In genomic region chr6:139588409-139588808, GRCm38 (mm10) we compare ENCODE assay signal across 10 mouse cellular contexts. TPM values are rescaled to one million over a fixed set of nuclear protein-coding genes. Genes with fewer than 3 reads are reported as not detected.
A peak's percentile ranks its signal among the peaks of the same experiment; 100 is the strongest.
DNase-seq lines count a peak whose midpoint lies in the region; ATAC-seq and TF ChIP-seq lines count a peak whose summit lies in the region.
"Had no signal": no experiment of that assay in that cellular context is flagged by ENCODE, and none has a peak within 500 bp of the region (broad histone marks: within the 10 kb centered on the region; RNA-seq: fewer than 3 reads in every experiment).

No protein-coding gene starts in this region.

- no peak overlapping the region for H3K9ac ChIP-seq in forebrain, embryonic 15.5 days (replicated peaks)
- H3K9ac ChIP-seq in kidney, embryonic 14.5 days (ENCODE audit: low read depth, low read length), result no peak overlapping the region
- H3K9ac ChIP-seq in liver, embryonic 14.5 days (replicated peaks), result no peak overlapping the region
- H3K9ac ChIP-seq: hindbrain, embryonic 15.5 days had no signal

- H3K4me2 ChIP-seq in forebrain, embryonic 15.5 days (replicated peaks), result no peak overlapping the region
- no peak overlapping the region for H3K4me2 ChIP-seq in kidney, embryonic 14.5 days (replicated peaks; ENCODE audit: low read depth, low read length)
- H3K4me2 ChIP-seq in liver, embryonic 14.5 days (ENCODE audit: low read depth), result no peak overlapping the region
- H3K4me2 ChIP-seq: hindbrain, embryonic 15.5 days had no signal

- no peaks in the 10 kb centered on the region for H3K27me3 ChIP-seq in forebrain, embryonic 10.5 days (ENCODE audit: poor library complexity, severe bottlenecking)
- no peaks in the 10 kb centered on the region for H3K27me3 ChIP-seq in forebrain, embryonic 15.5 days
- 0 out of 2 replicates have a peak, but pooled peaks cover 6% of the 10 kb centered on the region for H3K27me3 ChIP-seq in kidney, embryonic 14.5 days (ENCODE audit: control insufficient read depth, insufficient read depth, low read length)
- no peaks in the 10 kb centered on the region for H3K27me3 ChIP-seq in liver, embryonic 14.5 days (ENCODE audit: control insufficient read depth, insufficient read depth, low read length)
- H3K27me3 ChIP-seq: hindbrain, embryonic 15.5 days had no signal

- H3K4me3 ChIP-seq in forebrain, embryonic 10.5 days, result no peak overlapping the region
- no peak overlapping the region for H3K4me3 ChIP-seq in forebrain, embryonic 15.5 days
- no peak overlapping the region for H3K4me3 ChIP-seq in kidney, embryonic 14.5 days (ENCODE audit: low read length)
- no peak overlapping the region for H3K4me3 ChIP-seq in liver, embryonic 14.5 days (ENCODE audit: insufficient read depth in 1 of 2, low read depth in 2 of 2, low read length in 2 of 2)
- H3K4me3 ChIP-seq: hindbrain, embryonic 15.5 days had no signal

- no peak for TF ChIP-seq EP300 in liver, embryonic 14.5 days (IDR thresholded peaks at IDR 0.05; ENCODE audit: low read depth)

- H3K9me3 ChIP-seq in forebrain, embryonic 10.5 days, result no peaks in the 10 kb centered on the region
- no peaks in the 10 kb centered on the region for H3K9me3 ChIP-seq in forebrain, embryonic 15.5 days
- no peaks in the 10 kb centered on the region for H3K9me3 ChIP-seq in kidney, embryonic 14.5 days (ENCODE audit: control insufficient read depth, low read length)
- H3K9me3 ChIP-seq in liver, embryonic 14.5 days (ENCODE audit: control insufficient read depth, low read length), result no peaks in the 10 kb centered on the region
- H3K9me3 ChIP-seq: hindbrain, embryonic 15.5 days had no signal

- peak; percentile 24 for DNase-seq in forebrain, embryonic 10.5 days (ENCODE audit: extremely low spot score, low spot score)
- DNase-seq in brain, adult 2 months (ENCODE audit: low read depth, low spot score), result peak; percentile 22
- DNase-seq in liver, embryonic 14.5 days (ENCODE audit: low read depth in 3 of 3, low spot score in 3 of 3), result peak; percentile 14 to 28 (median 17)
- no peak for DNase-seq in right cerebral cortex, postnatal 14 days
- DNase-seq in gastrocnemius, postnatal 4 days (ENCODE audit: low spot score in 2 of 2), result no peak
- no peak for DNase-seq in thymus, postnatal 0 days (ENCODE audit: low spot score)
- DNase-seq: gastrocnemius, postnatal 14 days had no signal

- H3K27ac ChIP-seq in forebrain, embryonic 10.5 days, result no peak overlapping the region
- H3K27ac ChIP-seq in forebrain, embryonic 15.5 days (replicated peaks), result no peak overlapping the region
- H3K27ac ChIP-seq in kidney, embryonic 14.5 days (ENCODE audit: low read depth, low read length), result no peak overlapping the region
- no peak overlapping the region for H3K27ac ChIP-seq in liver, embryonic 14.5 days
- H3K27ac ChIP-seq: hindbrain, embryonic 15.5 days had no signal

- peaks cover 32% of the 10 kb centered on the region for H3K4me1 ChIP-seq in forebrain, embryonic 10.5 days
- H3K4me1 ChIP-seq in forebrain, embryonic 15.5 days, result no peaks in the 10 kb centered on the region
- no peaks in the 10 kb centered on the region for H3K4me1 ChIP-seq in kidney, embryonic 14.5 days (ENCODE audit: control insufficient read depth, insufficient read depth, low read length)
- H3K4me1 ChIP-seq in liver, embryonic 14.5 days (replicated peaks; ENCODE audit: control insufficient read depth in 2 of 2, insufficient read depth in 2 of 2, low read length in 1 of 2), result peaks cover 0 to 2% of the 10 kb centered on the region in 2 experiments; a peak in 2 of 4 replicates

- ATAC-seq in forebrain, embryonic 15.5 days (replicated peaks), result no peak; the same call in 1 of the 2 replicates
- peak; percentile 55; the same call in 1 of the 2 replicates for ATAC-seq in kidney, embryonic 14.5 days (ENCODE audit: low FRiP score, low TSS enrichment)
- ATAC-seq in liver, embryonic 14.5 days (ENCODE audit: insufficient read depth), result peak; percentile 63

- WGBS in forebrain, embryonic 10.5 days, result 43% methylated on average over 15 of the region's 15 CpGs
- WGBS in forebrain, embryonic 15.5 days, result 60% methylated on average over 15 of the region's 15 CpGs
- 17% methylated on average over 15 of the region's 15 CpGs for WGBS in kidney, embryonic 14.5 days
- 65% methylated on average over 15 of the region's 15 CpGs for WGBS in liver, embryonic 14.5 days (ENCODE audit: insufficient replicate concordance)

- TF ChIP-seq CTCF in liver, embryonic 14.5 days (IDR thresholded peaks at IDR 0.05; ENCODE audit: low read depth), result no peak

- H3K36me3 ChIP-seq in forebrain, embryonic 10.5 days (replicated peaks), result no peaks in the 10 kb centered on the region
- H3K36me3 ChIP-seq in forebrain, embryonic 15.5 days, result no peaks in the 10 kb centered on the region
- H3K36me3 ChIP-seq in kidney, embryonic 14.5 days (ENCODE audit: control insufficient read depth, insufficient read depth, low read length), result no peaks in the 10 kb centered on the region
- H3K36me3 ChIP-seq in liver, embryonic 14.5 days (replicated peaks; ENCODE audit: control insufficient read depth, insufficient read depth, low read depth), result no peaks in the 10 kb centered on the region
- H3K36me3 ChIP-seq: hindbrain, embryonic 15.5 days had no signal

RNA-seq across cellular contexts. Expression of gene Pik3c2g, which starts 1.4 kb away (rescaled TPM):
- polyA plus RNA-seq in forebrain, embryonic 10.5 days (2016; fragmentation: Nextera tagmentation; extraction: Ambion mirVana), result 0.26 TPM in 1 of 2 replicates, not detected in the other
- polyA plus RNA-seq in forebrain, embryonic 15.5 days (2015; fragmentation: Nextera tagmentation; extraction: Ambion mirVana), result 0.05 and 0.10 TPM in 2 replicates
- polyA plus RNA-seq in kidney, embryonic 14.5 days (2014; fragmentation: Nextera tagmentation; extraction: Ambion mirVana), result 0.11 and 0.30 TPM in 2 replicates
- 0.92 and 1.2 TPM in 2 replicates for polyA plus RNA-seq in liver, embryonic 14.5 days (2012; rRNA removed)
- 1.3 TPM in 2 replicates for polyA plus RNA-seq in liver, embryonic 14.5 days (2014; fragmentation: Nextera tagmentation; extraction: Ambion mirVana)
- total RNA-seq in gastrocnemius, postnatal 4 days (2021), result under 1 TPM; 0.12 to 0.23 TPM
- polyA plus RNA-seq in thymus, postnatal 0 days (2015; fragmentation: Nextera tagmentation; extraction: Ambion mirVana), result 0.09 TPM in 2 replicates

Comparison
In these comparisons a context has a peak if more than half of its experiments do, and no peak if none do; other contexts are left out.
1. DNase-seq: peak in forebrain, embryonic 10.5 days (single experiment), brain, adult 2 months (single experiment) and liver, embryonic 14.5 days (3 of 3); none in right cerebral cortex, postnatal 14 days (single experiment), gastrocnemius, postnatal 4 days (0 of 2) and thymus, postnatal 0 days (single experiment).